Mouse (Mus musculus): Measurements from ENCODE around the gene Foxf1.

Foxf1 gene

DNA sequence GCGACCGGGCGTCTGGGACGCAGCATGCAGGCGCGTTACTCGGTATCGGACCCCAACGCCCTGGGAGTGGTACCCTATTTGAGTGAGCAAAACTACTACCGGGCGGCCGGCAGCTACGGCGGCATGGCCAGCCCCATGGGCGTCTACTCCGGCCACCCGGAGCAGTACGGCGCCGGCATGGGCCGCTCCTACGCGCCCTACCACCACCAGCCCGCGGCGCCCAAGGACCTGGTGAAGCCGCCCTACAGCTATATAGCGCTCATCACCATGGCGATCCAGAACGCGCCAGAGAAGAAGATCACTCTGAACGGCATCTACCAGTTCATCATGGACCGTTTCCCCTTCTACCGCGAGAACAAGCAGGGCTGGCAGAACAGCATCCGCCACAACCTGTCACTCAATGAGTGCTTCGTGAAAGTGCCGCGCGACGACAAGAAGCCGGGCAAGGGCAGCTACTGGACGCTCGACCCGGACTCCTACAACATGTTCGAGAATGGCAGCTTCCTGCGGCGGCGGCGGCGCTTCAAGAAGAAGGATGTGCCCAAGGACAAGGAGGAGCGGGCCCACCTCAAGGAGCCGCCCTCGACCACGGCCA is 32.5 kb downstream of the Foxf1 start:
- DNase-seq: no peak

DNA sequence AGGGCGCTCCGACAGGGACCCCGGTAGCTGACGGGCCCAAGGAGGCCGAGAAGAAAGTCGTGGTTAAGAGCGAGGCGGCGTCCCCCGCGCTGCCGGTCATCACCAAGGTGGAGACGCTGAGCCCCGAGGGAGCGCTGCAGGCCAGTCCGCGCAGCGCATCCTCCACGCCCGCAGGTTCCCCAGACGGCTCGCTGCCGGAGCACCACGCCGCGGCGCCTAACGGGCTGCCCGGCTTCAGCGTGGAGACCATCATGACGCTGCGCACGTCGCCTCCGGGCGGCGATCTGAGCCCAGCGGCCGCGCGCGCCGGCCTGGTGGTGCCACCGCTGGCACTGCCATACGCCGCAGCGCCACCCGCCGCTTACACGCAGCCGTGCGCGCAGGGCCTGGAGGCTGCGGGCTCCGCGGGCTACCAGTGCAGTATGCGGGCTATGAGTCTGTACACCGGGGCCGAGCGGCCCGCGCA is 33.0 kb downstream of the Foxf1 start:
- DNase-seq: no peak

DNA sequence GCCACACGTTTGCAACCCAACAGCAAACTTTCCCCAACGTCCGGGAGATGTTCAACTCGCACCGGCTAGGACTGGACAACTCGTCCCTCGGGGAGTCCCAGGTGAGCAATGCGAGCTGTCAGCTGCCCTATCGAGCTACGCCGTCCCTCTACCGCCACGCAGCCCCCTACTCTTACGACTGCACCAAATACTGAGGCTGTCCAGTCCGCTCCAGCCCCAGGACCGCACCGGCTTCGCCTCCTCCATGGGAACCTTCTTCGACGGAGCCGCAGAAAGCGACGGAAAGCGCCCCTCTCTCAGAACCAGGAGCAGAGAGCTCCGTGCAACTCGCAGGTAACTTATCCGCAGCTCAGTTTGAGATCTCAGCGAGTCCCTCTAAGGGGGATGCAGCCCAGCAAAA is 33.7 kb downstream of the Foxf1 start:
- DNase-seq: no peak

DNA sequence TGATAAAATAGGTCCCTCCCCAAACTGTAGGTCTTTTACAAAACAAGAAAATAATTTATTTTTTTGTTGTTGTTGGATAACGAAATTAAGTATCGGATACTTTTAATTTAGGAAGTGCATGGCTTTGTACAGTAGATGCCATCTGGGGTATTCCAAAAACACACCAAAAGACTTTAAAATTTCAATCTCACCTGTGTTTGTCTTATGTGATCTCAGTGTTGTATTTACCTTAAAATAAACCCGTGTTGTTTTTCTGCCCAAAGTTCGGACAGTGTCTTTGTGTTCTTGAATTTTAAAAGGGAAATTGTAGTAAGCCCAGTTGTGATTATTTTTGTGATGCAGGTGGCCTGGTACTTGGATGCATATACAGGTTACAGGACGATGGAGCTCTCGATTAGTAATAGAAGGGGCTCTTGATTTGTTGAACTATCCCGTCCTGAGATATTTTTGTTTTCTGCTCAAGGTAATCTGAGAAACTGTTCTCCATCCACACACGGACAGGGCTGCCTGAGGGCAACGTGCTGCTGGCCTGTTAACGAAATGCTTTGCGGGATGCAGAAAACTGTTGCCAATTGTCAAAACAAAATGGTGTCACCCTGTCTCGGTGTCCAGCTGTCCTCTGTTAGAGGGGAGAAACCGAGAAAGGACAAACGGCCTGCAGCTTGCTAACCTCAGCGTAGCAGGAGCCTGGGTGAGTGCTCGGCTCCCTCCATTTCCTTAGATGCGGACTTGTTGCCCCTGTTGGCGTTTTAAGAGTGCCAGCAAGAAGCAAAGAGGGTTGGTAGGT is 34.6 kb downstream of the Foxf1 start:
- DNase-seq: no peak

DNA sequence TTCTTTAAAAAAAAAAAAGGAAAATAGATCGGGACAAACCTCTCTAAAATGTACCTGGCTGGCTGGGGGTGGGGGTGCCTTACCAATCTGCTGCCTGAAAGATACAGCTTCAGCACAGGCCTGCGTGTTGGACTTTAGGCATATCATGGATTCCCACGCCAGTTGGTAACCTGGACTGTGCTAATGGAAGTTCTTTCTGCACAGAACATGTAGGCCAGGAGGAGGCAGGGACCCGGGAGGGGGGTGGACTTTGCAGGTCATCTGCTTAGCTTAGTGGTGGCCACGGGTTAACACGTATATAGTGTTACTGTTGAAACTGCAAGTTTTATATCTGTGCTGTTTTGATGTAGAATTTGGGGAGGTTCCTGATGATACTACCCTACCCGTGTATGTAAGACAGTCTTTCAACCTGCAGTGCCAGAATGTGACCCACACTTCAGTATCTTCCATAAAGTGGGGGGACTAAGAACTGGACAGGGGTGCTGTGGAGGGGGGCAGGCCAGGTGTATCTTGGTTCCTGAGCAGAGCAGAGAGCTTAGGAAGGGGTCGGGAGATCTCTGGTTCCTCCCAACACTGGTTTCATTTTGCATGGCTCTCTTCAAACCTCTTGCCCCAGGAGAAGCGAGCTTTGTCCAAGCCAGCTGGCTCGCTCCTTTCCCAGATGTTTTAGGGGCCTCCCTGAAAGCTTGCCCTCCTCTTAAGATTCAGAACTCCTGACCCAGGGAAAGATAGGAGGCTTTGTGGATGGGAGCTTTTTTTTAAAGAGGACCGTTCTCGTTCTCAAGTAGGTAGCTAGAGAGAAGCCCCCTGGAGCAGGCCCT is 35.7 kb downstream of the Foxf1 start:
- no peak for DNase-seq

DNA sequence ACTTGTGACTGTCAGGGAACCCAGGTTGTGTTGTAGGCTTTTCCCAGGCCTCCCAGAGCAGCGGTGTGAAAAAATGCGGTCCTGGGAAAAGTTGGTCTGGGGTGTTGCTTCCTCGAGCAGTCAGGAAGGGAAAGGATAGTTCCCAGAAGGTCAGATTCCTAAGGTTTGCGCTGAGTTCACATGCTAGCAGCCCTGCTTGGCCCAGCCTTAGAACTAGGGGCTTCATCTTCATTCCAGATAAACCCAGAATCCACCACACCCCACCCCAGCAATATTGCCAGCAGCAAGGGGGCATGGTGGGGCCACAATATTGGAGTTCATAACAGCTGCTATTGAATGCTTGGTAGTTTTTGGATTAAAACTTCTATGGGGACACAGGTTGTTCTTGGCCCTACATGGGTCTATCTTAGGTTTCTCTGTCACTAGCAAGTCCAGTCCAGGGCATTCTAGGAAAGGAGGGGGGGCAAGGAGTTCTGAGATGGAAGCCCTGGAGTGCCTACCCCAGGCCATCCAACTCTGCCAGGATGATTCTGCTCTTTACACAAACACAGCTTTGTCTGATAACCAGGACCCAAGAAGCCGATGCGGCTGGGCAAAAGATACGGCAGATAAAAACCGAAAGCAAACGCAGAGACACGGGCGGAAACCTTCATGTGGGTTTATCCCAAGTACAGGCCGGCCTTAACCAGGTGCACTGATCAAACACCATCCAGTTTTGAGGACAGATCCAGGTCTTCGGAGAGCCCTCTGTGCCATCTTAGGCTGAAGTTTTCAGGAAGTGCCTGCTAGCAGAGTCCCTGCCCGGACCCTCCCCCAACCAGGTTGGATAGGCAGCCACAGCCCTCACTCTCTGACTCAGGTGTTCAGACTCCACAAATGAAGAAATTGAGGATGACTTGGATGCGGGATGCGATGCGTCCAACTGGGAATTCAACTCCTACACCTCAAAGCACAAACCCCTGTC is 36.6 kb downstream of the Foxf1 start:
- no peak for DNase-seq

DNA sequence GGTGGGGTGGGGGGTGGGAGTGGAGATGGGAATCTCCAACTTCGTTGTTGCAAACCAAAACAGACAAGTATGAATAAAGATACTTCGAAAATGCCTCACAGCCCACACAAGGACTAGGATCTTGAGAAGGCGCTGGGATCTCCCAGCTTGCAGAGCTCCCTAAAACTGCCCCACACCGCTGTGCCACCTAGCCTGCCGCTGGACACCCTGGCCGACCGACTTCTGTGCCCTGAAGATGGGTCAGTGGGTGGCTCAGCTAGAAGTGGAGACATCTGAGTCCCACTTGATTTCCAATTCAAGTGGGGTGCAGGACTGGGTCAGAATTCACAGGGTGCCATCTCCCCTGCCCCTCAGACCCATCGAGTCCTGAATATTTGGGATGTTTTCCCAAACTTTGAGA is 37.5 kb downstream of the Foxf1 start:
- DNase-seq: no peak

DNA sequence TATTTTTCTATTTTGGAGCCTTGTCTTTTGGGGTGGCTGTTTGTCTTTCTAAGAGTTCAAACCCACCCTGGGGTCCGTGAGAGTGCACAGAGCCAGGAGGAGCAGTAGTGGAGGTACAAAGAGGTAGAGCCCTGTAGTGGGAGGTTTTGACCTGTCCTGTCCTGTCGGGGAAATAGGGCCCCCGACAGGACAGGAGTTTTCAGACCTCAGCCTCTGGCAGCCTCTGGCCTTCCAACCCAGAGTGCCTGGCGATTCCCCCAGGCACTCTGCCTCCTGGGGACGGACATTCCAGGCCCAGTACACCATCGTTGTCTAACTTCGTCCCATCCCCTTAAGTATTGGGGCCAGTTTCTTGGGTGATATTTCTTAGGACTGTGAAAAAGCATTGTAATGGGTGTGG is 38.2 kb downstream of the Foxf1 start:
- DNase-seq: no peak

DNA sequence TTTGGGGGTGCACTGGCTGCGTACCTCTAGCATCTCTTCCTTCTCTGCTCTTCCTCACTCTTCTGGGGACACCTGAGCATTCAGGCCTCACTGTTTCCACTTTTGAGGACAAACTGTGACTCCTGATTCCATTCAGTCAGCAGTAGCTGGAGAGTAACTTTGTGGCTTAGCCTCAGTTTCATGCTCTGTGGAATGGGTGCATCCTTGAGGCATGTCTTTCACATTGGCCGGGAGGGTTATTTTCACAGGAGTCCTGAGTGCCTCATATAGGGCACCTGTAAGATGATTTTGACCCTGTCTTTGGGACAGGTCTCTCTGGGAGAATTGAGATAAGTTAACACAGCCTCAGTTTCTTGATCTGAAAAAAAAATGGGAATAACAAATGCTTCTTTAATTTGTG is 38.9 kb downstream of the Foxf1 start:
- no peak for DNase-seq

DNA sequence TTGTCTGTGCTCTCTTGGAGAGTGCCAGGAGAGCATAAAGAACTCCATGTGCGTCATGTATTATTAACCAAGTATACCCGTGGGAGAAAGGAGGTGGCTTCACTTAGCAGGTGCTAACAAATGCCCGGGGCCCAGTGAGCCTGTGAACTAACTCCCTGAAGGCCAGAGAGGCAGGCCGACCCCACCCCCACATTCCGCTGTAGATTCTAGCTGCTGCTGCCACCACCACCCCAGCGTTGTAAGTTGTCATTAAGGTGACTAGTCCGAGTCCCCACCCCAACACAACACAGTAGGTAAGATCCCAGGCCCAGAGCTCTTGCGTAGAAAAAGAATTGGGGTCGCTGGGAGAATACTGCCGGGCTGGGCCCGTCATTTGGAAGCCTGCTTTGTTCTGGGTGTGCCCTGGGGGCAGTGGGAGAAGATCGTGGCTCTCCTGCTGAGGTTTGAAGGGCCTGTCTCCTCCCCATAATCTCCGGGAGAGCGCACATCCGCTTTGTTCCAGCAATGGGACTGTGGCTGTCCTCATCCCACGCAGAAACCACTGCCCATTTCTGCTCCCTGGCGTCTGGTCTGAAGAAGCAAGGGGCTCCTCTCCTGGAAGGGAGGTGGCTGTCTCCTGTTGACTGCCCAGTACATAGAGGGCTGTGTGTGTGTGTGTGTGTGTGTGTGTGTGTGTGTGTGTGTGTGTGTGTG is 40.5 kb downstream of the Foxf1 start:
- DNase-seq: no peak

DNA sequence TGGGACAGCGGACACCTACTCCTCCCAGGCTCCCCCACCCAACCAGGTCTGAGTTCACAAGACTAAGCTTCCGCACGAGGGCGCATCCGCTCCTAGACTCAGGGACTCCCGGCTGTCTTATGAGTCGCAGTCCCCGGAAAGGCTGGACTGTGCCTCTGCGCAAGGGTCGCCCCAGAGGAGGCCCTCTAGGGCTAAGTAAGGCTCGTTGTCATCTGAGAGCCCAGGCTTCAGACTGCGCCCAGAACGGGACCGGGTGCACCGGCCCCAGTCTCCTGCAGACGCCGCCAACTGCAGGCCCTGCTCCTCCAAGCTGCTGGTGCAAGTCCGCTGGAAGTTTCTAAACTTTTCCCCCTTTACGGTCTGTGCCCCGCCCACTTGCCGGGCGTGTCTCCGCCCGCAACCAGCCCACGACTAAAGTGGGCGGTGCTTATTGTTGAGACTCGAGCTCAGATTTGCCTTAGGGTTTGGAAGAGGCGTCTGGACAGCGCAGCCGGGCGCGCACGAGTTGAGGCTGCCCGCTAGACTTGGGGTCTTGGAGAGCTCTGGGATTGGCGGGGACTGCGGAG is 41.2 kb downstream of the Foxf1 start:
- peak; percentile 50 to 63 for DNase-seq

DNA sequence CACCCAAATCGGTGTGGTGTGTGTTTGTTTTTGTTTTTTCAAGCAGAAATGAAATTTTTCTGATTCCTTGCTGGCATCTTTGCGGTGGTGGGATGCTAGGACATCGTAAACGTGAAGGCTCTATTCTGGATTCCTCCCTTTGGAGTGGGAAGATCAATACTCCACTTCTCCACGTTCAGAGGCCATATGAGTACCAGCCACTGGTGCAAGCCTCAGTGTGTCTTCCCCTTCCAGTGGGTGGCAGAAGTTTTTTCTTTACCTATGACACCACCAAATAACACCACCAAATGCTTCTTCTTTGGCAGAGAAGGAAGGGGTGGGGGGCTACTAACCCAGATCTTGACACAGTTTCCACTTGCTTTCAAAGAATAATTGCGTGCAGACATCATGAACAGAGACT is 42.0 kb downstream of the Foxf1 start:
- no peak for DNase-seq

DNA sequence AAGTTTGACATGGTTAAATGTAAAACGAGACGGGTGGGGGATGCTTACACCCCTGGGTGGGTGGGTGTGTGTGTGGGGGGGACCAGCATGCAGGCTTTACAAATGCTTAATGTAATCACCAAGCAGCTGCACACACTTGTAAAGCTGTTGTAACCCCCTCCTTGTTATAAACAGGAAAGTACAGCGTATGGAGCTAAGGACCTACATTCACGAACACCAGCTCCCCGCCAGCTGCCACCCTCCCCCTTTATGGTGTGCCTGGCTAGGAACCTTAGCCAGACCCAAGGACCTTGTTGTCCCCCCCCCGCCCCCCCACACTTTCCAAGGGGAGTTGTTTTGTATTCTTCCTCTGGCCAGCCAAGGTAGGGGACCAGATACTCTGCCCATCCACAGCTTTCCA is 42.5 kb downstream of the Foxf1 start:
- no peak for DNase-seq

DNA sequence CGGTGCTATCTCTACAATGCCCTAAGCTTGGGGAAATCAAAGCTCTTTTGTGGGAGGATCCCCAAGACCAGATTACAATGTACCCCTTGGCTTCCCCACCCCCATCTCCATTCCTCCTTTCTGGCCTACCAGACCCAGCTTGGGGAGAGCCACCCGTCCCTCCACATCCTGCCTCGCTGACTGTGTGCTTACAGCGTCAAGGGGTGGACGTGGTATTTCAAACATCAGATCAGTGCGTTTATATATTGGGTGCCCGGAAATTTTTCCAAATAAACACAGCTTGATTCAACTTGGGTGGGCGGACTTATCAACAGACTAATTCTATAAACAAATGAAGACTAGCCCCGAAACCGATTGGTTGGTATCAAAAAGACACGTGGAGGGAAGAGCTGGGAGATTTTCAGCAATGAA is 43.1 kb downstream of the Foxf1 start:
- DNase-seq: no peak

DNA sequence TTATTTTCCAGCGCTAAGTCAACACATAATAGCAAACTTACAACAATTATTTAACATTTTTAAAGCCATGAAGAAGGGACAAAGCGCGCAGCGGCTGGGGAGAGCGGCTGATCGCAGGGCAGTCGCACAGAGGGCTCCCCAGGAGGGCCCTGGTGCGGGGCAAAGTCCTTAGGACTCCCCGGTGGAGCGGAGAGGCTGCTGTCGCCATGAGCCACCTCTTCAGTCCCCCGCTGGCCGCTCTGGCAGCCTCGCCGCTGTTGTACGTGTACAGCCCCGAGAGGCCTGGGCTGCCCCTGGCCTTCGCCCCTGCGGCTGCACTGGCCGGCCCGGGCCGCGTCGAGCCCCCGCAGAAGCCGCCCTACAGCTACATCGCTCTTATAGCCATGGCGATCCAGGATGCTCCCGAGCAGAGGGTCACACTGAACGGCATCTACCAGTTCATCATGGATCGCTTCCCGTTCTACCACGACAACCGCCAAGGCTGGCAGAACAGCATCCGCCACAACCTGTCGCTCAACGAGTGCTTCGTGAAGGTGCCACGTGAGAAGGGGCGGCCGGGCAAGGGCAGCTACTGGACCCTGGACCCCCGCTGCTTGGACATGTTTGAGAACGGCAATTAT is 43.7 kb downstream of the Foxf1 start, which contains the start of gene Foxl1:
Gene Foxl1 (plus strand): TSS at position 185 of the 620 bp plus-strand sequence.
- DNase-seq: no peak

DNA sequence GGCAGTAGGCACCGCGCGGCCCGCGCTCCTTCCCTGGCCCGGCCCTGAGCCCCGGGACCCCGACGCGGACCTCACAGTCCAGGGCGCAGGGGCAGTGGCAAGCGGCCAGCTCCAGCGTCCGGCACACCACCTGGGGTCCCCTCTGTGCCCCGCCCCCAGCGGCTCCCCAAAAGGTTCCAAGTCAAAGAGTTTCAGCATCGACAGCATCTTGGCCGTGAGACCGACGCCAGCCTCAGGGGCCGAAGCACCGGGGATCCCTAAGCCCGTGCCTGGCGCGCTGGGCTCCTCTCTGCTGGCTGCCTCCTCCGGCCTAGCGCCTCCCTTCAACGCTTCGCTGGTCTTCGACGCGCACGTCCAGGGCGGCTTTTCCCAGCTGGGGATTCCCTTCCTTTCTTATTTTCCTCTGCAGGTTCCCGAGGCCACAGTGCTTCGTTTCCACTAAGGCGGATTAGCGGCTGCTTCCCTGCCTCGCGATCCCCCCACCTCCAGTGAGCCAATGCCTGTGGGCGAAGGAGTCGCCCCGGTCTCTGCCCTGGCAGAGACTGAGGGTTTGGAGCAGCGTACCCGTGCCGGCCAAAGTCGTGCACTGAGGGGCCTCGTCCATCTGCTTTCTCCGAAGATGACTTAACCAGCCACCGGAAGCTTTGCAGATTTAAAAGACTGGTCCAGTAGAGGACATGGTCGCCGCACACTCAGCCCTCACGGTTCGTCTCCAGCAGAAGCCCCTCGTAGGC is 44.5 kb downstream of the Foxf1 start:
- no peak for DNase-seq

DNA sequence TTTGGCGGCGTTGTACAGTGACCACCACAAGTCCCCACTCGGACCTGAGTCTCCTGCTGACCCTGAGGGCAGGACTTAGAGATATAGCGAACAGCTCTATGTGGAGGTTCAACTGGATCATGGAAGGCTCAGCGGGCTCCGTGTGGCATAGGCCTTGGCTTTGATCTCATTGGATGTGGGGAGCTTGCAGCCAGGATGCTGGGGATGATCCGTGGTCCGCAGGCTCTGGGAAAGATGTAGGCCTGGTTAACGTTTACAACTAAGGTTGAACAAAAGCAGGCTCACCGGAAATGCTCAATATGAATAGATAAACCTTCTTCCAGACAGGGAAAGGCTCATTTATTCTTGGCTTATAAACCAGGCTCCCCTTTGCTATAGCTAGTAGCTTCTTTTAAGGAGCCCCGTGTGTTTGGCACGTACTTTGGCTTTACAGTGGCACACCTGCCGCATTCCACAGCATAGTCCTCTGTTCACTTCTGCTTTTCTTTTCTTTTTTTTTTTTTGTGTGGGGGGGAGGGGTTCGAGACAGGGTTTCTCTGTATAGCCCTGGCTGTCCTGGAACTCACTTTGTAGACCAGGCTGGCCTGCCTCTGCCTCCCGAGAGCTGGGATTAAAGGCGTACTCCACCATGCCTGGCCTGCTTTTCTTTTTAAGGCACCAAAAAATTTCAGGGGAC is 45.2 kb downstream of the Foxf1 start:
- DNase-seq: no peak

DNA sequence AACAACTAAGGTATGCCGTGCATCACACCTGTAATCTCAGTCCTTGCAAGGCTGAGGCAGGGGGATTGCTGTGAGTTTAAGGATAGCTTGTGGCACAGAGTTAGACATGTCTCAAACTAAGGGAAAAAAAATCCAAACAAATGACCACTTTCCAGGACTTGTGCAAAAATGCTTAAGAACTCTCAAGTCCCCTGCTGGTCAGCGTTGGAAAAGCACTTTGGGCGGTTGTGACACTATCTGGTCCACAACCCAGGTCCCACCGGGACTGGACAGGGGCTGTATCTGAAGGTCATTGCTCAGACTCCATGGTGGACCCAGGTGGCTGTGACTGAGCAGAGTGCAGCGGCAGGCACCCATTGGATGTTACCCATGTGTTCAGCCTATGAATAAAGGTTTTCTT is 46.3 kb downstream of the Foxf1 start:
- no peak for DNase-seq

DNA sequence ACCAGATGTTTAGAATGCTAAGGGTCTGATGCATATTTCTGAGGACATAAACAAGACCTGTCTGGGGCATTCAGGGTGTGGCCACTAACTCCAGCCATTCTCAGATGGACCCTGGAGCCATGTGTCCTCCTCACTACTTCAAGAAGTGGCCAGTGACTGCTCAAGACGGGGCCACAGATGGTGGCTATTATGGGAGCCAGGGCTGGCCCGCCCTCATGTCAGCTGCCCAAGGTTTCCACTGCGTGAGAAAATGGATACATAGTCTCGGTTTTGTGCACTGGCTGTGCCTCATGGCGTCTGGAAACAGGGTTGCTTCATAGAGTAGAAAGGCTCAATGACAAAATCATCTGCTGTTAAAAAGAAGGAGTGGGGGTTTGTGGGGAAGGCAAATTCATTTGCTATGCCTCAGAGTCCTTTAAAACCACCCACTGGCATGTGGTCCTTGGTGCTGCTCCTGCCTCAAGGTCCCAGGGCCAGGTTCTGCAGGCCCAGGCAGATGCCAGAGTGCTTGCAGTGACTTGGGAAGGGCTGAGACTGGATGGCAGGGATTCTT is 48.9 kb downstream of the Foxf1 start:
- no peak for DNase-seq

All from kidney, adult 8-10 months (tissue).